Mouse (Mus musculus) heart, adult 2 months (tissue): ENCODE results near the gene Tigd3.

Experiments
- CTCF ChIP-seq: fragments of 200-600 bp; IDR thresholded peaks from 2 replicates; pipeline ENCODE4 v1.8.1; 2022; ENCODE audit warnings: antibody characterized with exemption, mild to moderate bottlenecking, moderate library complexity
- EP300 ChIP-seq: fragments of 200-500 bp; IDR thresholded peaks from 2 replicates; pipeline ENCODE4 v1.6.1; 2011; ENCODE audit warnings: low read depth, low read length, control low read depth; ENCODE audit not compliant: insufficient read depth
- POLR2A ChIP-seq: fragments of 200-500 bp; IDR thresholded peaks from 2 replicates; pipeline ENCODE4 v1.6.1; 2011; ENCODE audit warnings: mild to moderate bottlenecking, low read depth, low read length, control low read depth; ENCODE audit not compliant: insufficient read depth

DNA sequence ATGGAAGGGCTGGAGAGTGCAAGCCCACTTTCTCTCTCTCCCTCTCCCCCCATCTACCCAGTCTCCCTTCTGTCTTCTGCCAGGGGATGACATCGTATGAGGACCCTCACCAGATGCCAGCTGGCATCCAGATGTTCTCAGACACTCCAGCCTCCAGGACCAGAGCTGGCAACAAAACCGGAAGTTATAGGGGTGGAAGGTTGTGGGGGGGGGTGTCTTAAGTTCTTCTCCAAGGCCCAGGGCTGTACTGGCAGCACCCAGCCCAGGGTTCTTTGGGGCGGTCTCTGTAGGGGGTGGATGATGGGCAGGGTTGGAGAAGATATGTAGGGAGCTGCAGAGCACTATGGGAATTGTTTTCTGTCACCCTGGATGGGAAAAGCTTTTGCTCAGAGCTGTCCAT is 34.6 kb upstream of the Tigd3 start:
- TF ChIP-seq CTCF = no peak
- TF ChIP-seq EP300 = no peak
- TF ChIP-seq POLR2A = no peak
